Comparison of ENCODE assay signal across 8 mouse cellular contexts in genomic region chr19:60466953-60467570, GRCm38 (mm10). TPM values are rescaled to one million over a fixed set of nuclear protein-coding genes. Genes with fewer than 3 reads are reported as not detected.
DNase-seq lines count a peak whose midpoint lies in the region; ATAC-seq lines count a peak whose summit lies in the region.

No protein-coding gene starts in this region.

- H3K27me3 ChIP-seq in hindbrain, embryonic 14.5 days (ENCODE audit: control insufficient read depth, insufficient read depth, low read length): peaks cover 47% of the 10 kb centered on the region

- peak overlapping the region; percentile 32 for H3K4me3 ChIP-seq in hindbrain, embryonic 14.5 days (replicated peaks; ENCODE audit: low read length)

- 2% methylated on average over 41 of the region's 41 CpGs for WGBS in hindbrain, embryonic 14.5 days

- H3K9ac ChIP-seq in hindbrain, embryonic 14.5 days: peak overlapping the region; percentile 8; the same call in 1 of the 2 replicates

- peak; percentile 80 for ATAC-seq in hindbrain, embryonic 14.5 days (ENCODE audit: low FRiP score)

- H3K4me1 ChIP-seq in hindbrain, embryonic 14.5 days (replicated peaks; ENCODE audit: control insufficient read depth, insufficient read depth, low read length): peaks cover 19% of the 10 kb centered on the region

- peak overlapping the region; percentile 60 for H3K4me2 ChIP-seq in hindbrain, embryonic 14.5 days (replicated peaks)

- no peak overlapping the region for H3K27ac ChIP-seq in hindbrain, embryonic 14.5 days

- no peaks in the 10 kb centered on the region for H3K9me3 ChIP-seq in hindbrain, embryonic 14.5 days (ENCODE audit: control insufficient read depth, low read length)

- no peaks in the 10 kb centered on the region for H3K36me3 ChIP-seq in hindbrain, embryonic 14.5 days (replicated peaks; ENCODE audit: control insufficient read depth, insufficient read depth)

- DNase-seq in R1 (ENCODE audit: low read depth, low spot score): peak; percentile 89
- peak; percentile 46 for DNase-seq in cerebellum, adult 8-10 months
- DNase-seq in forelimb bud, embryonic 11.5 days (ENCODE audit: low read depth, low spot score): peak; percentile 61
- DNase-seq in hindbrain, embryonic 14.5 days (ENCODE audit: low spot score): peak; percentile 76
- peak; percentile 42 for DNase-seq in left cerebral cortex, adult 11 months (ENCODE audit: low spot score)
- peak; percentile 53 to 69 for DNase-seq in lung, postnatal 4 days
- DNase-seq in right cerebral cortex, adult 2 months (ENCODE audit: low spot score in 2 of 2): peak; percentile 58 to 64
- DNase-seq in urinary bladder, postnatal 25 days (ENCODE audit: low spot score): peak; percentile 42

RNA-seq across cellular contexts. Expression of gene Prlhr, which starts 1.0 kb away (rescaled TPM):
- polyA plus RNA-seq in hindbrain, embryonic 14.5 days (2014; fragmentation: Nextera tagmentation; extraction: Ambion mirVana): 0.30 and 0.32 TPM in 2 replicates
